Comparison of ENCODE assay signal across 23 mouse cellular contexts in the genomic region with DNA sequence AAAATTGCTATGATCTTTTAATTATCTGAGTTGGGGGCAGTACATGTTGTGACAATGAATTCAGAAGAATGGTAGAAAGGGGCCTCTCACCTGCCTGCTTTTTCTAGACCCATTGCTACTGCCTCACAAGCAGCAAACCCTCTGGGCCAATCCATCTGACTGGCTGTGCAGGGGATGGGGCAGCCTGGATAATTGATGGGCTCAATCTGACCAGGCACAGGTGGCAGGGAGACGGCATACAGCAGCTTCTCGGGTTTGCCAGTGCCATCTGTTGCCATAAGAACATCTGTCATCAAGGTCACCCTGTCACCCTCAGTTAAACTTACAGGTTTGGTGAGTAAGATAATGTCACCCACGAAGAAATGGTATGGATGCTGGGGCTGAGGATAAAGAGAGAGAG.
DNase-seq lines count a peak whose midpoint lies in the region; ATAC-seq lines count a peak whose summit lies in the region.
"Had no signal": no experiment of that assay in that cellular context is flagged by ENCODE, and none has a peak within 500 bp of the region (broad histone marks: within the 10 kb centered on the region; RNA-seq: fewer than 3 reads in every experiment).

No protein-coding gene starts in this region.

- ATAC-seq in hindbrain, embryonic 12.5 days (ENCODE audit: low FRiP score): peak; percentile 48; the same call in 1 of the 2 replicates
- ATAC-seq: liver, postnatal 0 days had no signal

- 43% methylated on average over 3 of the region's 3 CpGs for WGBS in hindbrain, embryonic 12.5 days

- no peaks in the 10 kb centered on the region for H3K27me3 ChIP-seq in hindbrain, embryonic 12.5 days
- H3K27me3 ChIP-seq: embryonic facial prominence, embryonic 12.5 days; limb, embryonic 12.5 days; midbrain, embryonic 12.5 days had no signal

- no peak overlapping the region for H3K9ac ChIP-seq in hindbrain, embryonic 12.5 days
- H3K9ac ChIP-seq: embryonic facial prominence, embryonic 12.5 days; limb, embryonic 12.5 days; liver, postnatal 0 days; midbrain, embryonic 12.5 days had no signal

- intact Hi-C loops in left cerebral cortex, postnatal 4 days (cut with DNase I): no loop called here
- intact Hi-C loops in left cerebral cortex, postnatal 25 days (cut with DNase I): no loop called here

- H3K27ac ChIP-seq in hindbrain, embryonic 12.5 days: no peak overlapping the region
- H3K27ac ChIP-seq: embryonic facial prominence, embryonic 12.5 days; gastrocnemius, adult 2 months; limb, embryonic 12.5 days; midbrain, embryonic 12.5 days had no signal

- no peaks in the 10 kb centered on the region for H3K4me1 ChIP-seq in hindbrain, embryonic 12.5 days
- H3K4me1 ChIP-seq: embryonic facial prominence, embryonic 12.5 days; limb, embryonic 12.5 days; midbrain, embryonic 12.5 days had no signal

- no peak overlapping the region for H3K4me2 ChIP-seq in hindbrain, embryonic 12.5 days (replicated peaks)
- H3K4me2 ChIP-seq: embryonic facial prominence, embryonic 12.5 days; limb, embryonic 12.5 days; liver, embryonic 11.5 days; midbrain, embryonic 12.5 days had no signal

- no peak overlapping the region for H3K4me3 ChIP-seq in hindbrain, embryonic 12.5 days
- H3K4me3 ChIP-seq: embryonic facial prominence, embryonic 12.5 days; erythroblast, embryonic 14.5 days; gastrocnemius, adult 2 months; limb, embryonic 12.5 days; midbrain, embryonic 12.5 days had no signal

- H3K9me3 ChIP-seq in hindbrain, embryonic 12.5 days (replicated peaks): no peaks in the 10 kb centered on the region
- H3K9me3 ChIP-seq: embryonic facial prominence, embryonic 12.5 days; limb, embryonic 12.5 days; midbrain, embryonic 12.5 days had no signal

- H3K36me3 ChIP-seq in hindbrain, embryonic 12.5 days: no peaks in the 10 kb centered on the region
- H3K36me3 ChIP-seq: embryonic facial prominence, embryonic 12.5 days; limb, embryonic 12.5 days; midbrain, embryonic 12.5 days had no signal

- peak; percentile 13 to 34 for DNase-seq in cerebellum, postnatal 10 days
- no peak for DNase-seq in cerebellum, postnatal 4 days (ENCODE audit: low spot score in 2 of 2)
- peak; percentile 32 for DNase-seq in left cerebral cortex, postnatal 4 days
- no peak for DNase-seq in left cerebral cortex, postnatal 25 days (ENCODE audit: low spot score in 2 of 2)
- peak; percentile 45 for DNase-seq in retina, embryonic 14.5 days (ENCODE audit: low spot score)
- no peak for DNase-seq in embryo, embryonic 9.5 days (ENCODE audit: extremely low spot score)
- no peak for DNase-seq in cerebellum, postnatal 36 days
- DNase-seq: adrenal gland, postnatal 10 days; cerebellum, adult 2 months; gastrocnemius, adult 2 months; heart, postnatal 4 days; kidney, adult 8-10 months; kidney, postnatal 14 days; liver, postnatal 0 days; lung, postnatal 10 days; right cerebral cortex, postnatal 25 days; spleen, adult 18-20 months had no signal

Comparison
In these comparisons a context has a peak if more than half of its experiments do, and no peak if none do; other contexts are left out.
1. DNase-seq: peak in cerebellum, postnatal 10 days (2 of 2), left cerebral cortex, postnatal 4 days (single experiment) and retina, embryonic 14.5 days (single experiment); none in cerebellum, postnatal 4 days (0 of 2), left cerebral cortex, postnatal 25 days (0 of 2), embryo, embryonic 9.5 days (single experiment) and cerebellum, postnatal 36 days (0 of 2).